Mouse (Mus musculus) liver, adult 2 months (tissue): ENCODE data around the gene Prdm9. TPM values are rescaled to one million over a fixed set of nuclear protein-coding genes. Genes with fewer than 3 reads are reported as not detected.
"Not testable (repeated sequence)": the region's sequence is repeated elsewhere in the genome, so short reads cannot be mapped to it uniquely, and the experiment has no call there.

ENCODE experiments used
- DNase-seq: peaks from one replicate; pipeline ENCODE4 v3.0.0-alpha.2; 2011; ENCODE audit warnings: low read depth, low spot score; ENCODE audit errors: extremely low read depth
- H3K27ac ChIP-seq: fragments of 200-500 bp; replicated peaks from 2 replicates; pipeline ENCODE4 v1.5.1; 2012; ENCODE audit warnings: low read depth, mild to moderate bottlenecking, control low read depth, inconsistent platforms, low read length; ENCODE audit not compliant: insufficient read depth
- H3K27me3 ChIP-seq: fragments of 200-500 bp; 2 replicates; pipeline ENCODE4 v1.6.1; 2012; ENCODE audit warnings: mild to moderate bottlenecking, moderate library complexity, low read length, inconsistent platforms; ENCODE audit not compliant: control insufficient read depth, insufficient read depth
- H3K36me3 ChIP-seq: fragments of 200-500 bp; 2 replicates; pipeline ENCODE4 v1.6.1; 2012; ENCODE audit warnings: low read length, inconsistent platforms; ENCODE audit not compliant: control insufficient read depth, insufficient read depth
- H3K4me1 ChIP-seq: fragments of 200-500 bp; 2 replicates; pipeline ENCODE4 v1.6.1; 2011; ENCODE audit warnings: low read length; ENCODE audit not compliant: control insufficient read depth, insufficient read depth
- H3K4me3 ChIP-seq: fragments of 200-500 bp; 2 replicates; pipeline ENCODE4 v1.5.1; 2011; ENCODE audit warnings: low read depth, mild to moderate bottlenecking, control low read depth, low read length, moderate library complexity; ENCODE audit not compliant: insufficient read depth
- H3K79me2 ChIP-seq: fragments of 200-500 bp; 2 replicates; pipeline ENCODE4 v1.6.1; 2012; ENCODE audit warnings: inconsistent platforms, mild to moderate bottlenecking, low read length, moderate library complexity; ENCODE audit not compliant: control insufficient read depth, insufficient read depth
- H3K9ac ChIP-seq: fragments of 200-500 bp; 2 replicates; pipeline ENCODE4 v1.6.1; 2012; ENCODE audit warnings: low read depth, mild to moderate bottlenecking, control low read depth, inconsistent platforms, low read length
- CTCF ChIP-seq: fragments of 200-500 bp; IDR thresholded peaks from 2 replicates; pipeline ENCODE4 v1.5.1; 2011; ENCODE audit warnings: low read depth, low read length, control low read depth
- POLR2A ChIP-seq: fragments of 200-500 bp; IDR thresholded peaks from 2 replicates; pipeline ENCODE4 v1.6.1; 2011; ENCODE audit warnings: low read length, control low read depth; ENCODE audit not compliant: insufficient read depth; ENCODE audit errors: extremely low read depth
- WGBS: fragments of 180-500 bp; shearing (Covaris S2); methylation state at CpG from one replicate; pipeline ENCODE4 v1.1.7; 2018; 5-methylcytosine and 5-hydroxymethylcytosine counted together
- polyA plus RNA-seq: library from polyadenylated mRNA; depleted of rRNA; stranded (reverse); fragments of >200 nt; gene quantifications from 2 replicates; pipeline ENCODE4 v1.2.3, GENCODE M21; 2012
- total RNA-seq: library from RNA; depleted of rRNA; stranded (reverse); fragments of >200 nt; gene quantifications from 2 replicates; pipeline ENCODE4 v1.2.3, GENCODE M21; 2014

The Prdm9 gene
- total and polyA plus RNA-seq, 2 experiments, result 2.5 to 5.4 TPM

DNA sequence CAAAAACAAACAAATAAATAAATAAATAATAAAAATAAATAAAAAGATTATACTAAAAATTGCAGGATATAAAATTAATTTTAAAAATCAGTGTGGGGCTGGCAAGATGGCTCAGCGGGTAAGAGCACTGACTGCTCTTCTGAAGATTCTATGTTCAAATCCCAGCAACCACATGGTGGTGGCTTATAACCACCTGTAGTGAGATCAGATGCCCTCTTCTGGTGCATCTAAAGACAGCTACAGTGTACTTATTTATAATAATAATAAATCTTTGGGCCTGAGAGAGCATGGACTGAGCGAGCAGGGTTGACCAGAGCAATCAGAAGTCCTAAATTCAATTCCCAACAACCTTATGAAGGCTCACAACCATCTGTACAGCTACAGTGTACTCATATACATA lies 4.2 kb downstream of the Prdm9 start:
- DNase-seq, result no peak
- WGBS, result 99% methylated on average over 2 of the region's 2 CpGs
- H3K36me3 ChIP-seq, result peaks cover 7% of the 10 kb centered on the region
- no peaks in the 10 kb centered on the region for H3K79me2 ChIP-seq
- 0 out of 2 replicates have a peak, but pooled peaks cover 5% of the 10 kb centered on the region for H3K4me1 ChIP-seq
- H3K4me3 ChIP-seq, result no peak overlapping the region
- TF ChIP-seq CTCF, result no peak
- no peak for TF ChIP-seq POLR2A
- H3K9ac ChIP-seq, result no peak overlapping the region
- no peak overlapping the region for H3K27ac ChIP-seq
- H3K27me3 ChIP-seq, result no peaks in the 10 kb centered on the region

DNA sequence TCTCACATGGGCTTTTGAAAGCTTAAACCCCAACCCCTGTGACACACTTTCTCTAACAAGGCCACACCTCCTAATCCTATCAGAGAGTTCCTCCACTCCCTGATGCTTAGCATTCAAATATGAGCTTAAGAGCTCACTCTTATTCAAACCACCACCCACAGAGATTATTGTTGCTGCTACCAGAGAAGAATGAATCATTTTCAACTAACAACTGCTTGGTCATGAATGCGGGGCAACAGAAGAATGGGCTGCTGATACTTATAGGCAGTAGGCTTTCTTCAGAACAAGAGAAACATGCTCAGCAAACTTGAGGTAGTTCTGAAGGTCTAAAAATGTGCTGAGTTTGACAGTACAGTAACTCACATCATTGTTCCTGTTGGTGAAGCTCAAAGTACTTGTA lies 14.4 kb downstream of the Prdm9 start:
- Histone ChIP-seq H3K27ac (no peak overlapping the region), H3K4me3 (no peak overlapping the region), H3K27me3 (no peaks in the 10 kb centered on the region), H3K4me1 (no peaks in the 10 kb centered on the region), H3K79me2 (no peaks in the 10 kb centered on the region), H3K9ac (no peak overlapping the region), H3K36me3 (peaks cover 26% of the 10 kb centered on the region)
- DNase-seq, result no peak
- WGBS, result 94% methylated on average over 1 of the region's 1 CpGs
- TF ChIP-seq POLR2A (no peak), CTCF (no peak)

DNA sequence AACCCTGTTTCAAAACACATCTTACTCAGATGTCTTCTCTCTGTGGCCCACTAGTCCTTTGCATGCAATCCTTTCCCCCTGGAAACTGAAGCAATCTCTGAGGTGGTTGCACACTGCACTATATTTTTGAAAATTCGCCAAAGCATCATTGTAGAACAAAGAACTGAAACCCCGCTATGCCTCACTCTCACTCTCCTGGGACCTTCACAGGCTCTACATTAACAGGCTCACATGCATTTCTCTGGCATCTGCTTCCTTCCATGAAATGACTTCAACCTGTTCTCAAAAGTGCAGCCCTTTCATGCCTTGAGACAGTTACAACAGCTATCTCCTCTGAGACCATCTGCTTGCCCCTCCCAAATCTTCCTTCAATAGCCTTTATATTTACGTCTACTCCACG lies 17.7 kb downstream of the Prdm9 start:
- TF ChIP-seq POLR2A (no peak), CTCF (no peak)
- no peaks in the 10 kb centered on the region for H3K79me2 ChIP-seq
- DNase-seq, result no peak
- peaks cover 11% of the 10 kb centered on the region for H3K36me3 ChIP-seq
- H3K27me3 ChIP-seq, result no peaks in the 10 kb centered on the region; the same call in 1 of the 2 replicates
- no peaks in the 10 kb centered on the region for H3K4me1 ChIP-seq
- 85% methylated on average over 4 of the region's 4 CpGs for WGBS
- no peak overlapping the region for H3K9ac ChIP-seq
- no peak overlapping the region for H3K4me3 ChIP-seq
- H3K27ac ChIP-seq, result no peak overlapping the region

DNA sequence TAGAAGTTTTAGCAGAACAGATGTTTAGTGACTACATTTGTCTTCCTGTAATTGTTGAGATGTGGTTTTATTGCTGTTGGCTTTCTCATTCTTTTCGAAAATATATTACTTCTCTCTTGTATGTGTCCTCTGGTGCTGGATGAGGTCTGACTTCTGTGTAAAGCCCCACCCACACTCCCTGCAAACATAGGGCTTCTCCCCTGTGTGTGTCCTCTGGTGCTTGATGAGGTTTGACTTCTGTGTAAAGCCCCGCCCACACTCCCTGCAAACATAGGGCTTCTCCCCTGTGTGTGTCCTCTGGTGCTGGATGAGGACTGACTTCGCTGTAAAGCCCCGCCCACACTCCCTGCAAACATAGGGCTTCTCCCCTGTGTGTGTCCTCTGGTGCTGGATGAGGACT lies 20.3 kb downstream of the Prdm9 start:
- not testable (repeated sequence) for H3K4me3 ChIP-seq

DNA sequence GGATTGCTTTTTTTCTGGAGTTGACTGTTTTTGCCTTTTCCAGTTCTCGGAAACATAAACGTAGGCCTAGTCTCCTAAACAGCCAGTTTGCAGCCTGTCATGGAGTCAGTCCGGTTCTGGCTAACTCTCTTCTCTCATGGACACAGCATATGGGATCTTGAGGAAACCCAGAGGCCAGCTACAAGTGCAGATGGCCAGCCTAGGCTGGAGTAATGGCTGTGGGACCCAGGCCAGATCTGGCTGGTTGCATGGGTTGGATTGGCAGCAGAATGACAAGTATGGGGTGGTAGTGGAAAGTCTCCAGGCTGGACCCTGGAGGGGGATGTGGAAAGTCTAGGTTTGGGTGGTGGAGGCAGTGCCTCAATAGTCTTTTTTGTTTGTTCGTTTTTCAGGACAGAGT lies 23.8 kb downstream of the Prdm9 start:
- DNase-seq, result no peak
- no peaks in the 10 kb centered on the region for H3K4me1 ChIP-seq
- 85% methylated on average over 4 of the region's 4 CpGs for WGBS
- H3K27me3 ChIP-seq, result peaks cover 3% of the 10 kb centered on the region
- peaks cover 3% of the 10 kb centered on the region for H3K36me3 ChIP-seq
- no peak overlapping the region for H3K9ac ChIP-seq
- H3K4me3 ChIP-seq, result no peak overlapping the region
- TF ChIP-seq POLR2A (no peak), CTCF (no peak)
- no peaks in the 10 kb centered on the region for H3K79me2 ChIP-seq
- H3K27ac ChIP-seq, result no peak overlapping the region

More for the DNA sequence above, 20.3 kb downstream of the Prdm9 start:
- not testable (repeated sequence) for H3K36me3 ChIP-seq, H3K27ac ChIP-seq, DNase-seq, H3K79me2 ChIP-seq, H3K9ac ChIP-seq, H3K4me1 ChIP-seq, H3K27me3 ChIP-seq
- WGBS, result 64% methylated on average over 4 of the region's 4 CpGs

DNA sequence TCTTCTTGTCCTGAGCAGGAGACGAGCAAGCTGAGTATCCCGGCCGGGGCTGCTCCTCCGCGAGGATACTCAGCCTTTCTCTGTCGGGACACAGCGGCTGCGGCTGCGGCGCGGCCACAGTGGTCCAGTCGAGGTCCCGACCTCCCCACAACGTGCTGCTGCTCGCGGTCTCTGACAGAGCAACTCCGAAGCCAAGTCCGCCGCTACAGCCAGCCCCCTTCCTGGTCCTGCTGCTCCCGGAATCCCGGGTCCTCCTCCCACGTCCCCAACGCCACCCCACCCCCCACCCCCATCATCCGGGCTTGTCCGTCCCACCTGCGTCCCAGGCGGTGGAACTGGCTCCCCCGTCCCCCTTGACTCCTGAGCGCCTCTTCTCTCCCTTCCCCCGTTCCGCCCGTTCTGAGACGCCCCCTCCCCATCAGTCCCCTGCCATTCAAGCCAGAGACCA lies 27.7 kb downstream of the Prdm9 start:
- H3K9ac ChIP-seq, result no peak overlapping the region
- H3K36me3 ChIP-seq, result no peaks in the 10 kb centered on the region
- DNase-seq, result no peak
- H3K79me2 ChIP-seq, result no peaks in the 10 kb centered on the region
- WGBS, result 4% methylated on average over 33 of the region's 33 CpGs
- H3K4me1 ChIP-seq, result no peaks in the 10 kb centered on the region; the same call in 1 of the 2 replicates
- no peak for TF ChIP-seq POLR2A
- no peak for TF ChIP-seq CTCF
- peak overlapping the region; percentile 18; the same call in 1 of the 2 replicates for H3K4me3 ChIP-seq
- H3K27me3 ChIP-seq, result peaks cover 3% of the 10 kb centered on the region
- no peak overlapping the region for H3K27ac ChIP-seq
